26 mouse cellular contexts compared by ENCODE assay signal in the genomic region with DNA sequence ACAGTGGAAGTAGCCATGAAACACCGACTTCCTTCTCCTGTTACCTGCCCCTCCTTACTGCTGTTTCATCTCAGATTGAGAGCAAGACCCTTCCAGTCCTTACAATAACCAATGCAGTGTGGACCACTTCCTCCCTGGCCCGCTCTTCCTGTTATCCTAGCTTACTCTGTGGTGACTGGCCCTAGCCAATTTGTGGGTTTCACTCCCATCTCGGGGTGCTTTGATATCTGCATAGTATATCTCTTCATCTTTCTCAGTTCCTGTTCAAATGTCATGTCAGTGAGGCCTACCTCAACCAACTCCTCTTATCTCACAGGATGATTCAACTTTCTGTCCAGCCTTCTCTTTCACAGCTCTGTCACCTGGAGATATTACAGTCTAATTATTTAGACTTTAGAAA. TPM values are rescaled to one million over a fixed set of nuclear protein-coding genes. Genes with fewer than 3 reads are reported as not detected.
DNase-seq lines count a peak whose midpoint lies in the region; ATAC-seq lines count a peak whose summit lies in the region.
"Had no signal": no experiment of that assay in that cellular context is flagged by ENCODE, and none has a peak within 500 bp of the region (broad histone marks: within the 10 kb centered on the region; RNA-seq: fewer than 3 reads in every experiment).

No protein-coding gene starts in this region.

- H3K27me3 ChIP-seq in forebrain, embryonic 15.5 days: no peaks in the 10 kb centered on the region
- H3K27me3 ChIP-seq: embryonic facial prominence, embryonic 15.5 days; hindbrain, embryonic 13.5 days; intestine, embryonic 15.5 days; kidney, embryonic 15.5 days; limb, embryonic 13.5 days; liver, embryonic 12.5 days; Patski had no signal

- no peaks in the 10 kb centered on the region for H3K4me1 ChIP-seq in forebrain, embryonic 15.5 days
- H3K4me1 ChIP-seq: embryonic facial prominence, embryonic 15.5 days; hindbrain, embryonic 13.5 days; intestine, embryonic 15.5 days; liver, embryonic 12.5 days had no signal

- H3K9ac ChIP-seq in forebrain, embryonic 15.5 days (replicated peaks): no peak overlapping the region
- H3K9ac ChIP-seq: embryonic facial prominence, embryonic 15.5 days; hindbrain, embryonic 13.5 days; intestine, embryonic 15.5 days; kidney, embryonic 15.5 days; limb, embryonic 13.5 days; liver, embryonic 12.5 days had no signal

- 86% methylated on average over 3 of the region's 3 CpGs for WGBS in forebrain, embryonic 15.5 days

- no peak overlapping the region for H3K4me3 ChIP-seq in forebrain, embryonic 15.5 days
- H3K4me3 ChIP-seq: embryonic facial prominence, embryonic 15.5 days; hindbrain, embryonic 13.5 days; intestine, embryonic 15.5 days; kidney, embryonic 15.5 days; limb, embryonic 13.5 days; liver, embryonic 12.5 days had no signal

- peak; percentile 25 for DNase-seq in thymus, postnatal 25 days
- DNase-seq in thymus, postnatal 14 days: no peak
- DNase-seq in T-cell, adult 2 months (ENCODE audit: low spot score): peak; percentile 75
- no peak for DNase-seq in frontal cortex, postnatal 36 days (ENCODE audit: low spot score in 2 of 2)
- DNase-seq in frontal cortex, postnatal 10 days (ENCODE audit: low spot score in 2 of 2): no peak
- DNase-seq: adrenal gland, postnatal 10 days; B cell, adult 2 months; cerebellum, adult 8-10 months; cerebellum, postnatal 36 days; gastrocnemius, postnatal 36 days; kidney, postnatal 36 days; lung, adult 18-20 months; lung, postnatal 10 days; midbrain, embryonic 14.5 days had no signal

- no peak overlapping the region for H3K4me2 ChIP-seq in forebrain, embryonic 15.5 days (replicated peaks)
- H3K4me2 ChIP-seq: embryonic facial prominence, embryonic 15.5 days; hindbrain, embryonic 13.5 days; intestine, embryonic 15.5 days; kidney, embryonic 15.5 days; limb, embryonic 13.5 days; liver, embryonic 12.5 days had no signal

- no peaks in the 10 kb centered on the region for H3K36me3 ChIP-seq in forebrain, embryonic 15.5 days
- H3K36me3 ChIP-seq: embryonic facial prominence, embryonic 15.5 days; hindbrain, embryonic 13.5 days; intestine, embryonic 15.5 days; kidney, embryonic 15.5 days; limb, embryonic 13.5 days; liver, embryonic 12.5 days had no signal

- no peak overlapping the region for H3K27ac ChIP-seq in forebrain, embryonic 15.5 days (replicated peaks)
- H3K27ac ChIP-seq: embryonic facial prominence, embryonic 15.5 days; hindbrain, embryonic 13.5 days; intestine, embryonic 15.5 days; kidney, embryonic 15.5 days; limb, embryonic 13.5 days; liver, embryonic 12.5 days; stomach, postnatal 0 days had no signal

- no peaks in the 10 kb centered on the region for H3K9me3 ChIP-seq in forebrain, embryonic 15.5 days
- H3K9me3 ChIP-seq: embryonic facial prominence, embryonic 15.5 days; hindbrain, embryonic 13.5 days; intestine, embryonic 15.5 days; kidney, embryonic 15.5 days; limb, embryonic 13.5 days; liver, embryonic 12.5 days had no signal

- ATAC-seq in inflammation-experienced regulatory T-cells, adult 6 months: peak; percentile 90
- peak; percentile 26; the same call in 1 of the 2 replicates for ATAC-seq in neutrophil, adult 5-6 weeks (ENCODE audit: extremely low read depth, insufficient number of reproducible peaks, low FRiP score, poor library complexity, severe bottlenecking)
- no peak for ATAC-seq in forebrain, embryonic 15.5 days (replicated peaks)
- ATAC-seq: forebrain, embryonic 14.5 days; intestine, embryonic 15.5 days; liver, embryonic 12.5 days; Patski had no signal

RNA-seq across cellular contexts. Expression of a gene that starts 42.9 kb away (rescaled TPM):
- polyA plus RNA-seq in inflammation-experienced regulatory T-cells, adult 6 months (2017; shearing (Covaris generic)): 10 to 100 TPM; 20.2 to 37.1 (median 20.6) TPM
- 2.7 and 5.0 TPM in 2 replicates for total RNA-seq in neutrophil, adult 5-6 weeks (2017)
- polyA plus RNA-seq in forebrain, embryonic 15.5 days (2015; fragmentation: Nextera tagmentation; extraction: Ambion mirVana): 0.97 and 1.2 TPM in 2 replicates

Comparison
In these comparisons a context has a peak if more than half of its experiments do, and no peak if none do; other contexts are left out.
1. DNase-seq: peak in thymus, postnatal 25 days (single experiment) and T-cell, adult 2 months (single experiment); none in thymus, postnatal 14 days (single experiment), frontal cortex, postnatal 36 days (0 of 2) and frontal cortex, postnatal 10 days (0 of 2).